Mouse (Mus musculus) lung, postnatal 0 days (tissue): ENCODE results near the gene Defb30.

ENCODE experiments used
- CTCF ChIP-seq: IDR thresholded peaks from 2 replicates; pipeline ENCODE4 v1.5.1; 2016; ENCODE audit warnings: antibody characterized with exemption, mild to moderate bottlenecking
- EP300 ChIP-seq: IDR thresholded peaks from 2 replicates; pipeline ENCODE4 v1.6.1; 2016; ENCODE audit warnings: antibody characterized with exemption, mild to moderate bottlenecking, control low read depth

DNA sequence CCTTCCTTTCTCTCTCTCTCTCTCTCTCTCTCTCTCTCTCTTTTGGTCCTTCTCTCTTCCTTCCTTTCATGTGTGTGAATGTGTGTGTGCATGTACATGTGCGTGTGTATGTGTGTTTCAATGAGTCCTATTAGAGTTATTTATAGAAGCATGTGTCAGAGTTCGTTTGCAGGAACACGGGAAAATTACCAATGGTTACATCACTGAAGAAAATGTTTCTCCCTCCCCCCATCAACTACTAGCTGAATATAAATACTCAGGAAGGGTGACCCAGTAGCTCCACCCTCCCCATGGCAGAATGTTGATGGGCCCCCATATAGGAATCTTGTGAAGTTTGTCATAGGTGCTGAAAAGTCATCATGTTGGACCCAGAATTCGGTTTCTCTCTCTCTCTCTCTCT, 36.7 kb downstream of the Defb30 start:
- TF ChIP-seq CTCF (no peak), EP300 (no peak)
